Mouse (Mus musculus) ES-Bruce4 (cell line): ENCODE measurements around the gene Rph3al. TPM values are rescaled to one million over a fixed set of nuclear protein-coding genes. Genes with fewer than 3 reads are reported as not detected.

Experiments used
- H3K27ac ChIP-seq: 2 replicates; pipeline ENCODE4 v1.5.1; 2012; ENCODE audit warnings: low read length, inconsistent platforms; ENCODE audit not compliant: insufficient read depth
- H3K27me3 ChIP-seq: 2 replicates; pipeline ENCODE4 v1.6.1; 2012; ENCODE audit warnings: mild to moderate bottlenecking, low read length, inconsistent platforms; ENCODE audit not compliant: control insufficient read depth, poor library complexity, insufficient read depth, severe bottlenecking
- H3K36me3 ChIP-seq: 2 replicates; pipeline ENCODE4 v1.6.1; 2012; ENCODE audit warnings: inconsistent platforms, mild to moderate bottlenecking, low read length, moderate library complexity; ENCODE audit not compliant: control insufficient read depth, poor library complexity, insufficient read depth, severe bottlenecking
- H3K4me1 ChIP-seq: one replicate; pipeline ENCODE4 v1.8.1; 2011; ENCODE audit warnings: low read length; ENCODE audit not compliant: control insufficient read depth, insufficient read depth
- H3K4me3 ChIP-seq: 2 replicates; pipeline ENCODE4 v1.5.1; 2011; ENCODE audit warnings: low read depth, mild to moderate bottlenecking, low read length
- H3K9ac ChIP-seq: 2 replicates; pipeline ENCODE4 v1.6.1; 2012; ENCODE audit warnings: low read depth, mild to moderate bottlenecking, inconsistent platforms; ENCODE audit not compliant: poor library complexity, severe bottlenecking
- H3K9me3 ChIP-seq: replicated peaks from 2 replicates; pipeline ENCODE4 v1.6.1; 2012; ENCODE audit warnings: mild to moderate bottlenecking, low read length, inconsistent platforms; ENCODE audit not compliant: control insufficient read depth, poor library complexity, insufficient read depth, severe bottlenecking
- CTCF ChIP-seq: IDR thresholded peaks from one replicate; pipeline ENCODE4 v1.8.1; 2011; ENCODE audit warnings: low read depth, low read length
- EP300 ChIP-seq: IDR thresholded peaks from 2 replicates; pipeline ENCODE4 v1.6.1; 2011; ENCODE audit warnings: low read depth, low read length; ENCODE audit not compliant: insufficient read depth
- POLR2A ChIP-seq: IDR thresholded peaks from one replicate; pipeline ENCODE4 v1.8.1; 2011; ENCODE audit warnings: low read length; ENCODE audit not compliant: insufficient read depth
- polyA plus RNA-seq: library from polyadenylated mRNA; stranded (reverse); fragments of >200 nt; gene quantifications from 2 replicates; pipeline ENCODE4 v1.2.4, GENCODE M21; 2011; ENCODE audit warnings: low read depth; ENCODE audit not compliant: missing spikeins, insufficient read depth, insufficient read length

The Rph3al gene
- polyA plus RNA-seq, 1 experiment = 3.7 TPM

DNA sequence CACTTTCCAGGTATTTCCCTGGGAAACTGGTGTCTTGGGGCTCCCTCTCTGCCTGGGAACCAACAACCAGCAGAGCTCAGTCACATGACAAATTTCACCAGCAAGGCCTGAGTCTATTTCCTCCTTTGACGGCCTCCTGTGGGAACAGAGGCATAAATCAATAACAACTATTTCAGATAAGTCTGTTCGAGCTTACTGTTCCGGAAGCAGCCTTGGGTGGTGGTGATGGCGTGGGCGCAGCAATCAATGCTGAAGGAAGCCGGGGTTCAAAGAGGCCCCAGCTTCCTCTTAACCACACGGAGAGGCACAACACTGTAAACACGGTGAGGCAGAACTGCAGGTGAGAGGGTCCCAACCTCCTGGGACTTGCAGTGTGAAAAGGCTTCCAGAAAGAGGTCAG lies 38.5 kb upstream of the Rph3al start:
- H3K4me1 ChIP-seq = no peaks in the 10 kb centered on the region
- H3K9ac ChIP-seq = no peak overlapping the region
- H3K9me3 ChIP-seq = peaks cover 4% of the 10 kb centered on the region
- no peaks in the 10 kb centered on the region for H3K36me3 ChIP-seq
- H3K27ac ChIP-seq = no peak overlapping the region
- H3K27me3 ChIP-seq = no peaks in the 10 kb centered on the region
- H3K4me3 ChIP-seq = no peak overlapping the region
- TF ChIP-seq POLR2A (no peak), EP300 (no peak), CTCF (no peak)

GRCm38 (mm10) chr11:75973988-75974387 lies 35.8 kb upstream of the Rph3al start:
- H3K27ac ChIP-seq = no peak overlapping the region

DNA sequence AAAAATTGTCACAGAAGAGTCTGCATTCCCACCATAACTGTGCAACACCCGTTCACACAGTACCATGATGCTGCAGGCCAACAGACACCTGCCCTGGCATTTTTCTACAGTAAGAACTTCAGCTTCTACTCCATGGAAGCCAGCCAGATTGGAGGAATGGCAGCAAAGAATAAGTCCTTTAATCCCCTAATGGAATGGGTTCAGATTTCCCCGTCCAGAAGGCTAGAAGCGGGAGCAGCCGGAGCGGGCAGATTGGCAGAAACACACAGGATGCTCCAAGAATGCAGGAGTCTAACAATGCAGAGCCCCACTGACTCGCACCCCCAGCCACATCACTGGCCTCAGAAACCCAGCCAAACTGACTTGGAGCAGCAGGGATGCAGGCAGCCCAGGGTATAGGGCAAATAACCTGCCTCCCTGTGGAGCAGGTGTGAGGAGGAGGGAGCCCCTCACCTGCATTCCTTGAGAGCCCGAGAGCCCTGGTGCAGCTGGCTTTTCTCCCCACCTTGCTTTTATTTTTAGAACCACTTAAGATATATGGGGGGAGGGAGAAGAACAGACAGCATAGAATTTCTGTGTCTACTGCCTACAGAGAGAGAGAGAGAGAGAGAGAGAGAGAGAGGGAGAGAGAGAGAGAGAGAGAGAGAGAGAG lies 34.8 kb upstream of the Rph3al start:
- Histone ChIP-seq H3K9me3 (peaks cover 4% of the 10 kb centered on the region), H3K4me3 (no peak overlapping the region), H3K4me1 (no peaks in the 10 kb centered on the region), H3K27ac (no peak overlapping the region), H3K27me3 (no peaks in the 10 kb centered on the region), H3K9ac (no peak overlapping the region), H3K36me3 (no peaks in the 10 kb centered on the region)
- no peak for TF ChIP-seq CTCF
- TF ChIP-seq EP300 = no peak
- no peak for TF ChIP-seq POLR2A

More at GRCm38 (mm10) chr11:75973988-75974387, 35.8 kb upstream of the Rph3al start:
- no peak overlapping the region for H3K9ac ChIP-seq
- no peaks in the 10 kb centered on the region for H3K27me3 ChIP-seq
- TF ChIP-seq EP300 (no peak), CTCF (peak; percentile 64), POLR2A (no peak)
- H3K4me3 ChIP-seq = no peak overlapping the region
- no peaks in the 10 kb centered on the region for H3K36me3 ChIP-seq
- peaks cover 4% of the 10 kb centered on the region for H3K9me3 ChIP-seq
- no peaks in the 10 kb centered on the region for H3K4me1 ChIP-seq

DNA sequence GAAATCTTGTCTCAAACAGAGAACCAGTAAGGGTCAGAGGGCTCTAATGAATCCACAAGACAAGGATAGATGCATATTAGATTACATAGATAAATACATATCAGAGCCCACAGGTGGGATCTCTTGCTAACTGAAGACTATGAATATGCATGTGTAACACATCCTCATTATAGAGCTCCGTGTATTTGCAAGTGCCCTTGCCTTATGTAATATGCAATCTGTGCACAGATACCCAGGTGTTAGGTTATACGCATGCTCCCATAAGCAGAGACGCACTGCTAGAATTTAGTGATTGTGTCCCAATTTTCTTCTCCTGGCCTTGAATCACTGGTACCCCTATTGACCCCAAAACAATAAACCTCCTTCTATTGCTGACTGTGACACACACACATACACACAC lies 34.0 kb upstream of the Rph3al start:
- TF ChIP-seq POLR2A (no peak), CTCF (no peak), EP300 (no peak)
- H3K9me3 ChIP-seq = peaks cover 4% of the 10 kb centered on the region
- no peaks in the 10 kb centered on the region for H3K4me1 ChIP-seq
- H3K36me3 ChIP-seq = no peaks in the 10 kb centered on the region
- H3K9ac ChIP-seq = no peak overlapping the region
- H3K27me3 ChIP-seq = no peaks in the 10 kb centered on the region
- no peak overlapping the region for H3K27ac ChIP-seq
- H3K4me3 ChIP-seq = no peak overlapping the region

GRCm38 (mm10) chr11:75970629-75971028 lies 32.4 kb upstream of the Rph3al start:
- Histone ChIP-seq H3K36me3 (no peaks in the 10 kb centered on the region), H3K9ac (no peak overlapping the region), H3K27ac (no peak overlapping the region), H3K4me3 (no peak overlapping the region), H3K4me1 (no peaks in the 10 kb centered on the region), H3K27me3 (no peaks in the 10 kb centered on the region), H3K9me3 (peaks cover 4% of the 10 kb centered on the region)
- TF ChIP-seq CTCF (peak; percentile 16), POLR2A (no peak)

- H3K4me3 ChIP-seq = no peak overlapping the region
- no peak for TF ChIP-seq CTCF
- TF ChIP-seq POLR2A = no peak
- TF ChIP-seq EP300 = no peak
- no peaks in the 10 kb centered on the region for H3K36me3 ChIP-seq
- H3K27me3 ChIP-seq = no peaks in the 10 kb centered on the region
- no peaks in the 10 kb centered on the region for H3K9me3 ChIP-seq
- H3K4me1 ChIP-seq = no peaks in the 10 kb centered on the region
- H3K9ac ChIP-seq = no peak overlapping the region
- no peak overlapping the region for H3K27ac ChIP-seq
Observed at GRCm38 (mm10) chr11:75968761-75969160, 30.5 kb upstream of the Rph3al start.
